Mouse (Mus musculus) lung, postnatal 0 days (tissue): ENCODE measurements at regions not wholly inside any gene's neighbourhood (a gene's known extent, or its start where the extent isn't known, plus 50 kb on each side); places are given as distances from the start of the nearest gene placed in this dataset. TPM values are rescaled to one million over a fixed set of nuclear protein-coding genes. Genes with fewer than 3 reads are reported as not detected.

Experiments
- ATAC-seq: fragments of 200-750 bp; cut with Nextera tagmentation; 2 replicates; pipeline ENCODE4 v1.8.0; 2017; ENCODE audit warnings: moderate library complexity
- DNase-seq: peaks from one replicate; pipeline ENCODE4 v3.0.0-alpha.2; 2016; ENCODE audit warnings: low spot score
- H3K27ac ChIP-seq: fragments of 300-500 bp; sonication (generic); 2 replicates; pipeline ENCODE4 v1.5.1; 2014; ENCODE audit warnings: antibody characterized with exemption, mild to moderate bottlenecking, low read length, mixed read lengths
- H3K27me3 ChIP-seq: fragments of 300-500 bp; sonication (generic); replicated peaks from 2 replicates; pipeline ENCODE4 v1.6.1; 2014; ENCODE audit warnings: low read length, mixed read lengths; ENCODE audit not compliant: insufficient read depth
- H3K36me3 ChIP-seq: fragments of 300-500 bp; sonication (generic); 2 replicates; pipeline ENCODE4 v1.6.1; 2014; ENCODE audit warnings: low read length, mixed read lengths; ENCODE audit not compliant: insufficient read depth
- H3K4me1 ChIP-seq: fragments of 300-500 bp; sonication (generic); 2 replicates; pipeline ENCODE4 v1.6.1; 2014; ENCODE audit warnings: antibody characterized with exemption, low read depth, low read length, mixed read lengths; ENCODE audit not compliant: insufficient read depth
- H3K4me2 ChIP-seq: fragments of 300-500 bp; sonication (generic); replicated peaks from 2 replicates; pipeline ENCODE4 v1.6.1; 2014; ENCODE audit warnings: low read depth, mild to moderate bottlenecking, low read length, moderate library complexity, mixed read lengths
- H3K4me3 ChIP-seq: fragments of 300-500 bp; sonication (generic); 2 replicates; pipeline ENCODE4 v1.5.1; 2014; ENCODE audit warnings: low read depth, low read length
- H3K9ac ChIP-seq: fragments of 300-500 bp; sonication (generic); replicated peaks from 2 replicates; pipeline ENCODE4 v1.6.1; 2014; ENCODE audit warnings: low read depth, mild to moderate bottlenecking
- H3K9me3 ChIP-seq: fragments of 300-500 bp; sonication (generic); 2 replicates; pipeline ENCODE4 v1.6.1; 2016; ENCODE audit warnings: low read length, mixed read lengths
- CTCF ChIP-seq: IDR thresholded peaks from 2 replicates; pipeline ENCODE4 v1.5.1; 2016; ENCODE audit warnings: antibody characterized with exemption, mild to moderate bottlenecking
- EP300 ChIP-seq: IDR thresholded peaks from 2 replicates; pipeline ENCODE4 v1.6.1; 2016; ENCODE audit warnings: antibody characterized with exemption, mild to moderate bottlenecking, control low read depth
- WGBS: fragments of 180-500 bp; shearing (Covaris S2); extraction: QIAGEN DNeasy Blood & Tissue Kit; methylation state at CpG from one replicate; pipeline ENCODE4 v1.1.7; 2014; 5-methylcytosine and 5-hydroxymethylcytosine counted together
- microRNA-seq: library from miRNA; unstranded; fragments of <30 nt; microRNA quantifications from one replicate; pipeline ENCODE4, GENCODE M21; 2016

- Histone ChIP-seq H3K4me3 (no peak overlapping the region), H3K27ac (no peak overlapping the region), H3K4me2 (no peak overlapping the region), H3K27me3 (no peaks in the 10 kb centered on the region), H3K9ac (no peak overlapping the region), H3K4me1 (no peaks in the 10 kb centered on the region), H3K9me3 (no peaks in the 10 kb centered on the region), H3K36me3 (no peaks in the 10 kb centered on the region)
- WGBS: 85% methylated on average over 3 of the region's 3 CpGs
- TF ChIP-seq CTCF (no peak), EP300 (no peak)
- ATAC-seq (no peak), DNase-seq (no peak)
Measured at GRCm38 (mm10) chr10:24981763-24982162, 54.5 kb upstream of the Arg1 start.

Small RNA genes in the stretch of these regions (microRNA-seq; reads per million reads assigned to microRNA genes)
- gene Gm22566: not detected
